Mouse (Mus musculus): Measurements from ENCODE around the gene Crygs. TPM values are rescaled to one million over a fixed set of nuclear protein-coding genes. Genes with fewer than 3 reads are reported as not detected.

The Crygs gene
- total RNA-seq (2021) = not detected
- long read RNA-seq, experiment 1 = 0 reads
- long read RNA-seq, experiment 2 = 0 reads

GRCm38 (mm10) chr16:22811477-22811876 lies at the start of gene Crygs:
Crygs (minus strand) TSS chr16:22811577.
- no peak for DNase-seq

- peak; percentile 99 to 100 for DNase-seq
These were observed 46.2 kb upstream of the Crygs start, which contains the start of the genes Tbccd1 and Dnajb11 for GRCm38 (mm10) chr16:22857431-22858113. Tbccd1 (minus strand) TSS chr16:22857669. Dnajb11 (plus strand) TSS chr16:22857845.

- no peak for DNase-seq
These were observed 45.4 kb upstream of the Crygs start for GRCm38 (mm10) chr16:22856773-22857172.

- no peak for DNase-seq
These were observed 41.3 kb upstream of the Crygs start for GRCm38 (mm10) chr16:22852709-22853108.

GRCm38 (mm10) chr16:22848331-22848730 lies 37.0 kb upstream of the Crygs start:
- no peak for DNase-seq

GRCm38 (mm10) chr16:22847686-22848085 lies 36.3 kb upstream of the Crygs start:
- DNase-seq = no peak

GRCm38 (mm10) chr16:22845481-22845880 lies 34.1 kb upstream of the Crygs start:
- no peak for DNase-seq

- no peak for DNase-seq
These were observed 33.5 kb upstream of the Crygs start for GRCm38 (mm10) chr16:22844834-22845233.

GRCm38 (mm10) chr16:22844061-22844801 lies 32.9 kb upstream of the Crygs start:
- DNase-seq = peak; percentile 84 to 85

GRCm38 (mm10) chr16:22842871-22843270 lies 31.5 kb upstream of the Crygs start:
- no peak for DNase-seq

- DNase-seq = no peak
These were observed 27.9 kb upstream of the Crygs start for GRCm38 (mm10) chr16:22839146-22839857.

- DNase-seq = no peak
These were observed 21.7 kb upstream of the Crygs start for GRCm38 (mm10) chr16:22832932-22833525.

GRCm38 (mm10) chr16:22820731-22821130 lies 9.4 kb upstream of the Crygs start:
- DNase-seq = no peak

GRCm38 (mm10) chr16:22807468-22808070 lies 3.8 kb downstream of the Crygs start:
- DNase-seq = peak; percentile 22 to 78

GRCm38 (mm10) chr16:22802786-22803185 lies 8.6 kb downstream of the Crygs start:
- no peak for DNase-seq

GRCm38 (mm10) chr16:22800849-22801109 lies 10.6 kb downstream of the Crygs start:
- DNase-seq = no peak

GRCm38 (mm10) chr16:22800026-22800848 lies 11.1 kb downstream of the Crygs start:
- DNase-seq = no peak

- DNase-seq = no peak
These were observed 12.9 kb downstream of the Crygs start for GRCm38 (mm10) chr16:22798520-22798919.

GRCm38 (mm10) chr16:22797521-22797920 lies 13.9 kb downstream of the Crygs start:
- DNase-seq = no peak

GRCm38 (mm10) chr16:22795497-22795896 lies 15.9 kb downstream of the Crygs start:
- peak; percentile 7 to 21 for DNase-seq

GRCm38 (mm10) chr16:22791235-22791634 lies 20.1 kb downstream of the Crygs start:
- DNase-seq = no peak
